12 mouse cellular contexts compared by ENCODE assay signal in genomic region chr12:101008648-101009047, GRCm38 (mm10). TPM values are rescaled to one million over a fixed set of nuclear protein-coding genes. Genes with fewer than 3 reads are reported as not detected.
DNase-seq lines count a peak whose midpoint lies in the region; ATAC-seq and TF ChIP-seq lines count a peak whose summit lies in the region.
"Had no signal": no experiment of that assay in that cellular context is flagged by ENCODE, and none has a peak within 500 bp of the region (broad histone marks: within the 10 kb centered on the region; RNA-seq: fewer than 3 reads in every experiment).

No protein-coding gene starts in this region.

- 0 out of 2 replicates have a peak overlapping the region, but pooled peaks have one; percentile 47 for H3K27ac ChIP-seq in hindbrain, embryonic 10.5 days
- H3K27ac ChIP-seq in hindbrain, postnatal 0 days = no peak overlapping the region
- H3K27ac ChIP-seq in midbrain, embryonic 12.5 days (replicated peaks) = 0 out of 2 replicates have a peak overlapping the region, but pooled peaks have one; percentile 30
- H3K27ac ChIP-seq in midbrain, embryonic 11.5 days (ENCODE audit: low read depth, low read length) = no peak overlapping the region
- peak overlapping the region; percentile 31 for H3K27ac ChIP-seq in forebrain, embryonic 16.5 days (ENCODE audit: low read length)
- peak overlapping the region; percentile 78 for H3K27ac ChIP-seq in stomach, embryonic 16.5 days (ENCODE audit: low read length)
- H3K27ac ChIP-seq: neural tube, embryonic 12.5 days had no signal

- H3K4me2 ChIP-seq in hindbrain, postnatal 0 days (ENCODE audit: low read depth, low read length) = no peak overlapping the region
- no peak overlapping the region for H3K4me2 ChIP-seq in midbrain, embryonic 12.5 days (replicated peaks)
- no peak overlapping the region for H3K4me2 ChIP-seq in midbrain, embryonic 11.5 days
- no peak overlapping the region for H3K4me2 ChIP-seq in forebrain, embryonic 16.5 days (ENCODE audit: low read length)
- H3K4me2 ChIP-seq in stomach, embryonic 16.5 days (ENCODE audit: low read depth, low read length) = no peak overlapping the region
- H3K4me2 ChIP-seq: neural tube, embryonic 12.5 days had no signal

- TF ChIP-seq CTCF in hindbrain, postnatal 0 days (IDR thresholded peaks at IDR 0.05; ENCODE audit: low read depth) = no peak

- H3K4me1 ChIP-seq in hindbrain, embryonic 10.5 days (replicated peaks) = peaks cover 89% of the 10 kb centered on the region
- H3K4me1 ChIP-seq in hindbrain, postnatal 0 days (ENCODE audit: insufficient read depth, low read length) = peaks cover 27% of the 10 kb centered on the region
- H3K4me1 ChIP-seq in midbrain, embryonic 12.5 days = peaks cover 56% of the 10 kb centered on the region
- peaks cover 26% of the 10 kb centered on the region for H3K4me1 ChIP-seq in midbrain, embryonic 11.5 days (ENCODE audit: control insufficient read depth, insufficient read depth, low read length)
- H3K4me1 ChIP-seq in forebrain, embryonic 16.5 days (replicated peaks; ENCODE audit: control insufficient read depth, insufficient read depth, low read length) = peaks cover 42% of the 10 kb centered on the region
- H3K4me1 ChIP-seq in stomach, embryonic 16.5 days (ENCODE audit: control insufficient read depth, insufficient read depth, low read length) = peaks cover 37% of the 10 kb centered on the region

- DNase-seq in hindbrain, embryonic 10.5 days (ENCODE audit: low spot score) = no peak
- DNase-seq in hindbrain, postnatal 0 days (ENCODE audit: low spot score) = no peak
- DNase-seq in midbrain, embryonic 11.5 days (ENCODE audit: low spot score, missing footprints) = no peak
- no peak for DNase-seq in MN1 (ENCODE audit: low spot score)
- DNase-seq: adrenal gland, postnatal 10 days; cerebellum, postnatal 14 days; lung, postnatal 36 days had no signal

- no peak overlapping the region for H3K4me3 ChIP-seq in hindbrain, embryonic 10.5 days
- H3K4me3 ChIP-seq in hindbrain, postnatal 0 days (ENCODE audit: low read length) = no peak overlapping the region
- no peak overlapping the region for H3K4me3 ChIP-seq in midbrain, embryonic 12.5 days
- H3K4me3 ChIP-seq in midbrain, embryonic 11.5 days (ENCODE audit: low read depth, low read length) = no peak overlapping the region
- no peak overlapping the region for H3K4me3 ChIP-seq in forebrain, embryonic 16.5 days (replicated peaks; ENCODE audit: low read length)
- no peak overlapping the region for H3K4me3 ChIP-seq in stomach, embryonic 16.5 days (replicated peaks; ENCODE audit: low read length)
- H3K4me3 ChIP-seq: neural tube, embryonic 12.5 days had no signal

- 29% methylated on average over 4 of the region's 4 CpGs for WGBS in hindbrain, embryonic 10.5 days
- WGBS in hindbrain, postnatal 0 days = 39% methylated on average over 4 of the region's 4 CpGs
- 32% methylated on average over 4 of the region's 4 CpGs for WGBS in midbrain, embryonic 12.5 days
- 26% methylated on average over 4 of the region's 4 CpGs for WGBS in midbrain, embryonic 11.5 days
- WGBS in forebrain, embryonic 16.5 days = 29% methylated on average over 4 of the region's 4 CpGs
- 35% methylated on average over 4 of the region's 4 CpGs for WGBS in stomach, embryonic 16.5 days

- H3K36me3 ChIP-seq in hindbrain, embryonic 10.5 days = peaks cover 18% of the 10 kb centered on the region; the same call in 1 of the 2 replicates
- no peaks in the 10 kb centered on the region for H3K36me3 ChIP-seq in hindbrain, postnatal 0 days (ENCODE audit: insufficient read depth, low read length)
- H3K36me3 ChIP-seq in midbrain, embryonic 12.5 days = no peaks in the 10 kb centered on the region
- H3K36me3 ChIP-seq in midbrain, embryonic 11.5 days (ENCODE audit: control insufficient read depth, insufficient read depth, low read length) = no peaks in the 10 kb centered on the region
- H3K36me3 ChIP-seq in forebrain, embryonic 16.5 days (ENCODE audit: control insufficient read depth, insufficient read depth) = no peaks in the 10 kb centered on the region
- H3K36me3 ChIP-seq in stomach, embryonic 16.5 days (ENCODE audit: control insufficient read depth, insufficient read depth, low read length) = no peaks in the 10 kb centered on the region
- H3K36me3 ChIP-seq: neural tube, embryonic 12.5 days had no signal

- H3K27me3 ChIP-seq in hindbrain, embryonic 10.5 days (ENCODE audit: insufficient read depth, poor library complexity, severe bottlenecking) = no peaks in the 10 kb centered on the region
- H3K27me3 ChIP-seq in hindbrain, postnatal 0 days (ENCODE audit: insufficient read depth, low read length) = no peaks in the 10 kb centered on the region
- no peaks in the 10 kb centered on the region for H3K27me3 ChIP-seq in midbrain, embryonic 12.5 days
- no peaks in the 10 kb centered on the region for H3K27me3 ChIP-seq in midbrain, embryonic 11.5 days (ENCODE audit: control insufficient read depth, insufficient read depth, low read length)
- H3K27me3 ChIP-seq in forebrain, embryonic 16.5 days (replicated peaks; ENCODE audit: control insufficient read depth, insufficient read depth, low read length) = no peaks in the 10 kb centered on the region
- H3K27me3 ChIP-seq in stomach, embryonic 16.5 days (ENCODE audit: control insufficient read depth, insufficient read depth, low read length) = no peaks in the 10 kb centered on the region
- H3K27me3 ChIP-seq: neural tube, embryonic 12.5 days had no signal

- H3K9ac ChIP-seq in hindbrain, postnatal 0 days (replicated peaks; ENCODE audit: low read length) = no peak overlapping the region
- no peak overlapping the region for H3K9ac ChIP-seq in midbrain, embryonic 12.5 days (replicated peaks)
- no peak overlapping the region for H3K9ac ChIP-seq in midbrain, embryonic 11.5 days (ENCODE audit: low read length)
- no peak overlapping the region for H3K9ac ChIP-seq in forebrain, embryonic 16.5 days (replicated peaks; ENCODE audit: low read depth, low read length)
- 0 out of 2 replicates have a peak overlapping the region, but pooled peaks have one; percentile 47 for H3K9ac ChIP-seq in stomach, embryonic 16.5 days (ENCODE audit: low read length)
- H3K9ac ChIP-seq: neural tube, embryonic 12.5 days had no signal

- H3K9me3 ChIP-seq in hindbrain, embryonic 10.5 days = no peaks in the 10 kb centered on the region
- H3K9me3 ChIP-seq in hindbrain, postnatal 0 days (ENCODE audit: low read length) = no peaks in the 10 kb centered on the region
- no peaks in the 10 kb centered on the region for H3K9me3 ChIP-seq in midbrain, embryonic 12.5 days
- H3K9me3 ChIP-seq in midbrain, embryonic 11.5 days (ENCODE audit: control insufficient read depth, low read length) = no peaks in the 10 kb centered on the region
- H3K9me3 ChIP-seq in forebrain, embryonic 16.5 days (ENCODE audit: control insufficient read depth, low read length) = no peaks in the 10 kb centered on the region
- H3K9me3 ChIP-seq in stomach, embryonic 16.5 days (replicated peaks; ENCODE audit: control insufficient read depth, low read length) = no peaks in the 10 kb centered on the region
- H3K9me3 ChIP-seq: neural tube, embryonic 12.5 days had no signal

- no peak for ATAC-seq in hindbrain, postnatal 0 days
- no peak for ATAC-seq in midbrain, embryonic 12.5 days (ENCODE audit: low FRiP score, low read depth)
- ATAC-seq in midbrain, embryonic 11.5 days (ENCODE audit: low FRiP score) = no peak
- no peak for ATAC-seq in forebrain, embryonic 16.5 days
- ATAC-seq in stomach, embryonic 16.5 days (ENCODE audit: insufficient read depth, low FRiP score) = 0 out of 2 replicates have a peak, but pooled peaks have one; percentile 6
- ATAC-seq in cerebellum, adult (ENCODE audit: insufficient number of reproducible peaks, low FRiP score, low TSS enrichment) = no peak

RNA-seq across cellular contexts. Expression of gene Ccdc88c, which starts 20.2 kb away (rescaled TPM):
- polyA plus RNA-seq in hindbrain, embryonic 10.5 days (2016; fragmentation: Nextera tagmentation; extraction: Ambion mirVana) = 13.3 and 17.6 TPM in 2 replicates
- total RNA-seq in hindbrain, postnatal 0 days (2014; rRNA removed) = 17.7 and 23.3 TPM in 2 replicates
- polyA plus RNA-seq in hindbrain, postnatal 0 days (2015; fragmentation: Nextera tagmentation; extraction: Ambion mirVana) = 11.2 and 13.0 TPM in 2 replicates
- 17.1 and 19.6 TPM in 2 replicates for polyA plus RNA-seq in midbrain, embryonic 12.5 days (2016; fragmentation: Nextera tagmentation; extraction: Ambion mirVana)
- polyA plus RNA-seq in midbrain, embryonic 11.5 days (2014; fragmentation: Nextera tagmentation; extraction: Ambion mirVana) = 11.0 TPM in 2 replicates
- polyA plus RNA-seq in forebrain, embryonic 16.5 days (2015; fragmentation: Nextera tagmentation; extraction: Ambion mirVana) = 18.1 and 20.7 TPM in 2 replicates
- 8.3 and 11.1 TPM in 2 replicates for polyA plus RNA-seq in stomach, embryonic 16.5 days (2015; fragmentation: Nextera tagmentation; extraction: Ambion mirVana)

Comparison
In these comparisons a context has a peak if more than half of its experiments do, and no peak if none do; other contexts are left out.
1. H3K27ac ChIP-seq: peak in hindbrain, embryonic 10.5 days (single experiment), midbrain, embryonic 12.5 days (single experiment), forebrain, embryonic 16.5 days (single experiment) and stomach, embryonic 16.5 days (single experiment); none in hindbrain, postnatal 0 days (single experiment) and midbrain, embryonic 11.5 days (single experiment).